ENCODE assay signal across 17 mouse cellular contexts in the genomic region with DNA sequence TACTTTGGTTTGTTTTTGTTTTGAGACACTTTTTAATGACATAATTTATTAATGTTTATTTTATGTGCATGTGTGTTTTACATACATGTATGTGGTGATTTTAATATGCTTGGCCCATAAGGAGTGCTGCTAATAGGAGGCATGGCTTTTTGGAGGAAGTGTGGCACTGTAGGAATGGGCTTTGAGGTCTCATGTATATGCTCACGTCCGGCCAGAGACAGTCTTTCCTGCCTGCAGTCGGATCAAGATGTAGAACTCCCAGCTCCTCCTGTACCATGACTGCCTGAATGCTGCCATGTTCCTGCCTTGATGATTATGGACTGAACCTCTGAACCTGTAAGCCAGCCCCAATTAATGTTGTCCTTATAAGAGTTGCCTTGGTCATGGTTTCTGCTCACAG.
DNase-seq lines count a peak whose midpoint lies in the region.
"Had no signal": no experiment of that assay in that cellular context is flagged by ENCODE, and none has a peak within 500 bp of the region (broad histone marks: within the 10 kb centered on the region; RNA-seq: fewer than 3 reads in every experiment).

No protein-coding gene starts in this region.

- DNase-seq in heart, adult 11 months: peak; percentile 55
- no peak for DNase-seq in heart, postnatal 10 days
- peak; percentile 56 for DNase-seq in heart, embryonic 10.5 days (ENCODE audit: low spot score)
- no peak for DNase-seq in heart, adult 9 months (ENCODE audit: low spot score in 2 of 2)
- DNase-seq: adrenal gland, adult 2 months; adrenal gland, adult 8-10 months; adrenal gland, postnatal 10 days; adrenal gland, postnatal 14 days; adrenal gland, postnatal 25 days; adrenal gland, postnatal 36 days; B cell, adult 2 months; cerebellum, adult 11 months; cerebellum, adult 11-12 months; cerebellum, adult 18-20 months had no signal

- no peaks in the 10 kb centered on the region for H3K27me3 ChIP-seq in heart, embryonic 10.5 days (ENCODE audit: insufficient read depth, poor library complexity, severe bottlenecking)
- H3K27me3 ChIP-seq: CH12.LX, Patski had no signal

- no peaks in the 10 kb centered on the region for H3K9me3 ChIP-seq in heart, embryonic 10.5 days
- H3K9me3 ChIP-seq: G1E had no signal

- intact Hi-C loops in heart, postnatal 10 days (cut with DNase I): no loop called here

- no peak overlapping the region for H3K27ac ChIP-seq in heart, embryonic 10.5 days

- no peaks in the 10 kb centered on the region for H3K36me3 ChIP-seq in heart, embryonic 10.5 days
- H3K36me3 ChIP-seq: G1E had no signal

- no peak overlapping the region for H3K4me3 ChIP-seq in heart, embryonic 10.5 days

- 86% methylated on average over 3 of the region's 3 CpGs for WGBS in heart, embryonic 10.5 days

- no peaks in the 10 kb centered on the region for H3K4me1 ChIP-seq in heart, embryonic 10.5 days

Comparison
In these comparisons a context has a peak if more than half of its experiments do, and no peak if none do; other contexts are left out.
1. DNase-seq: peak in heart, adult 11 months (single experiment) and heart, embryonic 10.5 days (single experiment); none in heart, postnatal 10 days (0 of 2) and heart, adult 9 months (0 of 2).